Mouse (Mus musculus) retina, postnatal 7 days (tissue): Measurements from ENCODE around the gene Rap1a.
A peak's percentile ranks its signal among the peaks of the same experiment; 100 is the strongest.
"Not testable (repeated sequence)": the region's sequence is repeated elsewhere in the genome, so short reads cannot be mapped to it uniquely, and the experiment has no call there.

Source experiments
- DNase-seq: peaks from one replicate; pipeline ENCODE4 v3.0.0-alpha.2; 2012; ENCODE audit warnings: low read depth, low spot score

The Rap1a gene

DNA sequence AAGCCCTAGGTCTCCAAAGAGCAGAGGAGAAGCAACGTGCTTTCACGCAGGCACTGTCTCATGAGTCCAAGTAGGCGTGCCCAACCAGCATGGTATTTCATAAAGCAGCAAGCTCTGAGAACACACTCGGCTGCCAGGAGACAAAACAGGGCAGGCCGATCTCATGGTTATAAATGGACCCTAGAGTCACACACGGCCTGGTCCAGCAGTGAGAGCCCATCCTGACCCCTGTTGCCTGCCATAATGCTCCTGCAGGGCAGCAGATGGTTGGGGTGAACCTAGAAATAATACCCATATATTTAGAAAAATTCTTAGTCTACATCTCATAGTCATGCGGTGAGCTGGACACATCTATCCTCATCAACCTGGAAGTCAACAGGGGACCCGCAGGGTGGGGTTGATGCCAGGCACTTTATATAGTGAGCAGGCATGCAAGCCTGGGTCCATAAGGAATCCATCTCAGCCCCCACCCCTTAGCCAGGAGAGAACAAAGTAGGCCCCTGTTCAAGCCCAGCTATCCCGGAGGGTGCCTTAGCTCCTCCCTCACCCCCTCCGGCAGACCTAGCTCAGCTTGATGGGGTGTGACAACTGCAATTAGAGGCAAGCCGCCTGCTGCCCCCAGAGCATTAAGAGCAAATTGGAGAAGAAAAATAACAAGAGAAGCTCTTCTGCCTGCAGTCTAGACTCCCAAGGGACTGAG lies 83.1 kb downstream of the Rap1a start:
- DNase-seq: no peak

DNA sequence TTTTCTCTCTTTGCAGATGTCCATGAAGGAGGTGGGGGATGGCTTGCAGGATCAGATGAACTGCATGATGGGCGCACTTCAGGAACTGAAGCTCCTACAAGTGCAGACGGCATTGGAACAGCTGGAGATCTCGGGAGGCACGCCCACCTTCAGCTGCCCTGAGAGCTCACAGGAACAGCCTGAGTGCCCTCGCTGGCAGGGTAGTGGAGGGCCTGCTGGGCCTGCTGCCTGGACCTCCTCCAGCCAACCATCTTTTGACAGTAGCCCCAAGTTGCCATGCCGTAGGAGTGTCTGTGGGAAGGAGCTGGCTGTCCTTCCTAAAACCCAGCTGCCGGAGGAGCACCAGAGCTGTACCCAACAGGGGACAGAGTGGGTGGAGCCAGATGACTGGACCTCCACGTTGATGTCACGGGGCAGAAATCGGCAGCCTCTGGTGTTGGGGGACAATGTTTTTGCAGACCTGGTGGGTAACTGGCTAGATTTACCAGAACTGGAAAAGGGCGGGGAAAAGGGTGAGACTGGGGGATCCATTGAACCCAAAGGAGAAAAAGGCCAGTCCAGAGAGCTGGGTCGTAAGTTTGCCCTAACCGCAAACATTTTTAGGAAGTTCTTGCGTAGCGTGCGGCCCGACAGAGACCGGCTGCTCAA lies 84.7 kb downstream of the Rap1a start:
- DNase-seq: no peak

DNA sequence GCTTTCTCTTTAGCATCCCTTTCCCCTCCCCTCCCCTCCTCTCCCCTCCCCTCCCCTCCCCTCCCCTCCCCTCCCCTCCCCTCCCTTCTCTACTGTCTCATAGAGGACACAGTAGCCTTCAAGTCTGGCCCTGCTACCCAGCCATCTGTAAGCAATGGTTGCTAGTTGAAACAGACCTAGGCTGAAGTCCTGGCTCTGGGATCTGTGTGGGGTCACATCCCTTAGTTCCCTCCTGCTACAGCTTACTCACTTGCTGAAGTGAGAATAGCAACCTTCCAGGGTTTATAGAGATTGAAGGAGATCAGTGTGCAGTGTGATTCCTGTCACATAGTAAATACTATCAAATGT lies 86.3 kb downstream of the Rap1a start:
- DNase-seq: no peak

DNA sequence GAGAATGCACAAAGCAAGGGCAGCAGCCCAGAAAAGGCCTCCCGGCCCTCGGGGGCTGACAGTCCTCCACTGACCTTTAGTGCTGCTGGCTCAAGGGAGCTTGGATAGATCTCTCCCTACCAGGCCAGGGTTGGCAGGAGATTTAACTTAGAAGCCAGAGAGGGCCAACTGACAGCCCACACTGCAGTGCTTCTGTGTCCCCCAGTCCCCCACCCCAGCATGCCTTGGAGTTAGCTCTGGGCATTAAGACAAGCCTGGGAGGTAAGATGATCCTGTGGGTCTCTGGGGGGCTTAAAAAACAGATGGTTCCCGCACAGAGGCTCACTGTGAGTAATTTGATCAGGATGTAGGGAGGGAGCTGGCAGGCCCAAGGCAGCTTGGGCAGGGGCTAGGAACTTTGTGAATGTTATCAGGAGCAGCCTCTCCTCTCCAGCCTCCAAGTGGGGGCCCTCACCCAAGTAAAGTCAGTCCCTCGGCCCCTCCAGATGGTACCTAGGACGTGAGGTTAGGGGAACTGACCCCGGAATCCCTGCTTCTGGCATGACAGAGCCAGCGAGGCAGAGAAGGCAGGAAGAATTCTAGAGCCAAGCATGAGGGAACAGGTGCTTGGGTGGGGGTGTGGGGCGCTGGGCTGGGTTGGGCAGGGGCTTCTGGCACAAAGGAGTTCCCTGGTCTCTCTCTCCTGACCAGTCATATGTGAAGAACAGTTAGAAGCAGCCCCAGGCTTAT lies 86.9 kb downstream of the Rap1a start:
- DNase-seq: no peak

DNA sequence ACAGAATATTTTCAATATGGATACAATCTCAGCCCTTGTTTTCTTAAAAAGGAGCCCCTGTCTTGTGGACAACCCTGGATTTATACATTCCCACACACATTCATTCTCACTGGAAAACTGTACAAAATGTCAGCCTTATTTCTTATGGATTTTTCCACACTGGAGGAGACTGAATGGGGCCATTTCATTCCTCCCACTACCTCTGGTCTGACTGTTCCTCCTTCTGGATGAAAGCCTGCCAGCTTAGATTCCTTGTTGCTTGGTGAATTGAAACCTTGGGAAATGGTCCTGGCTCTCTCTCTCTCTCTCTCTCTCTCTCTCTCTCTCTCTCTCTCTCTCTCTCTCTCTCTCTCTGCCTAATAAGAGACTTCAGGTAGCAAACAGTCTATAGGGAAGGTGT lies 88.3 kb downstream of the Rap1a start:
- DNase-seq: no peak

DNA sequence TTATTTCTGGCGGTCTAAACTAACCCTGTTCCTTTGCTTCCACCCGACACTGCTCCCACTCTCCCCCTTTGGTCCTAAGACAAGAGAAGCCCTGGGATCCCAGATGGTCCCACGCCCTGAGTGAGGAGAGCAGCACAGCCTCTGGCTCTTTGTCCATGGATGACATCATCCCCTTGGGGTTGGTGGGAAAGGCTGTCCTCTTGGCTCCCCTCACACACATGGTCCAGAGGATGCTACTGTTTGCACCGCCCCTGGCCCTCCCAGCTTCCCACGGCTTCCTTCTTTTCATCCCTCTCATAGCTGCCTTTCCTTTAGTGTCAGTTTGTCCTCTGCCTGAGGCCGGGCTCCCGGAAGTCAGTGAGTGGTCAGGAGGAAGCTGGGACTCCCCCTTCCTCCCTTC lies 89.4 kb downstream of the Rap1a start:
- DNase-seq: no peak

DNA sequence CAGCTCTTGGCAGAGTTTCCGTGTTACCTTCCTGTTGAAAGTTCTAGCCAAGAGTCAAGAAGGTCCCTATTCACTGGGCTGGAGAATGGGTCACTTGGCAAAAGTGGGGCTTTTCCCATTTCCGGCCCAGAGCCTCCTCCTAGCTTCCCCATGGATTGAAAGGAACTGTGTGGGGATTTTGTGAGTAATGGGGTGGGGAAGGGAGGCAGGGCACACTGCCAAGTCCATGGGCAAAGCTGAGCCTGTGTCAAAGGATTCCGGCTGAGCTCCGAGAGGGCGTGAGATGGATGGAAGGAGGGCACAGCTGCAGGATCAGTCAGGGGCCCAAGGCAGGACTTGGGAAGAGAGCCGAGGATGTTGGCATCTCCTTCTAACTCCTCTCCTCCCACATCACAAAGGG lies 90.9 kb downstream of the Rap1a start:
- no peak for DNase-seq

DNA sequence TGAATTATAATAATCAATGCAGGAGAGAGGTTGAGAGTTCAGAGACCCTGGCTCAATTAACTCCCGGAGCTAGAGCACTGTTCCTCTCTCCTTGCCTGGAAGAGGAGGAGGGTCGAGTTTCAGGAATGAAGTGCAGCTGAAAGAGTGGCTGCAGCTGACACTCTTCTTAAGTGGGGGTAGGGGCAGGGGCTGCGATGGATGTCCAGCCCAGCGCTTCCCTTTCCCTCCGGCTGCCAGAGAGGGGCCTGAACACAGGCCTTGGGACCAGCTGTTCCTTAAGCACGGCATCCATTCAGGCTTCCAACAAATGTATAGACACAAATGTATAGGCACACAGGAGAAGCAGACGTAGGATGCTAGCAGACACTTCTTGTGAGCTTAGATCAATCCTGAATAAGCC lies 93.5 kb downstream of the Rap1a start:
- DNase-seq: no peak

DNA sequence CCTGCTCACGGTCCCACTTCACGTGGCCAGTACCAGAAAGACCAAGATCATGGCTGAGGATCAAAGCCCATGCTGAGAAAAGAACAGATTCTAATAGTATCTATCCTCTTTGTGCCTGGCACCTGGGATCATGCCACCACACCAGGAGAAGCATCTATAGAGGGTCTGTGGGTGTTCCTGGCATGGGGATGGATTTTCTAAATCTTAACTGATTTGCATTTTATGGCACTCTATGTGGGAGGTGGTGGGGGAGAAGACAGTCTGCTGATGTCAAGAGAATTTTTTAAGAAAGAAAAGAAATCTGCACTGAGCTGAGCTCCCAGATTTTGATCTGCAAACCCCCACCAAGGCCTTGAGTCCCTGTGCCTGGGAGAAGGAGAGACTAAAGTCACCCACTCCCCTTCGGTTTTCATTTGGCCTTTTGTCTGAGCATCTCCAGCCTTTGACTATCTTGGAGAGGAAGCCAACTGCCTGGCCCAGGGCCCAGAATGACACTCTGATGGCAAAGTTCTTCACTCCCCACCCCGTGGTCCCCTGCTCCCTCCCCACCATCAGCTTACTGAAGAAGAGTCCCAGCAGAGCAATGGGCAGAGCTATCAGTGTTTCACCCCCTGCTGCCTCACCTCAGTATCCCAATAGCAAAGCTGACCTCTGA lies 94.6 kb downstream of the Rap1a start:
- DNase-seq: no peak

DNA sequence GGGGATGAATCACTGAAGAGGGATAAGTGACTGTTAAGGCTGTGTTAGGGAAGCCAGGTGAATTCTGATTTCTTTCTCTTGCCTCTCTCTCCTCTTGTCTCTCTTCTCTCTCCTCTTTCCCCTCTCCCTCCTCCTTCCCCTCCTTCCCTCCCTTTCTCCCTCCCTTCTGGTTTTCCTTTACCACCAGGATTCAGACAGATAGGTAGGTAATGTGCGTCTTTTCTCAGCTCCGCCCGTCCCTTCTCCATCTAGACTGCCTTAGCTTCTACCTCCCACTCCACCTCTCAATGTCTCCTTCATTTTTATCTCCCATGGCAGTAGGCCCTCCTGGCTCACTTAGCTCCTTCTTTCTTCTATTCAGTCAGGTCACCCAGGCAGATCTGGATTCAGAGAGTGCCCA lies 95.6 kb downstream of the Rap1a start:
- no peak for DNase-seq

DNA sequence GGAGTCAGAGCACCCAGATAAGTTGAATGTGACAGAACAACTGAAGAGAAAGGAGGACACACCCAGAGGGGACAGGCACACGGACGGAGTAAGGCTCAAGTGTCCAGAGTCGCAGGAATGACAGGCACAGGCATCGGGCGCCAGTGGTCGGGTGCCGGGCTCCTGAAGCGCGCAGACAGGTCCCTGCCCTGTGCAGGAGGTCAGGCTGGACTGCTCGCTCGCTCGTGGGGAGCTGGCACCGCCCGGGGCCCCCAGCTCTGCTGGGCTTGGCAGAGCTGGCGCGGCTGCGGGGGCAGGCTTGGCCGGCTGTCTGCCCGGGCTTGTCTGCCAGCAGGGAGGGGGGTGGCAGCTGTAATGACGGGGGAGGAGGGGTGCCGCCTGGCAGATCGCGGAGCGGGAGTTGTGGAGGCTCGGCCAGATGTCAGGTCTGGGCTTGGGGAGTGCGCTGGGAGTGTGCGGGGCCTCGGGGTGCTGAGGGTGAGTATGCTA lies 96.0 kb downstream of the Rap1a start:
- DNase-seq: no peak

DNA sequence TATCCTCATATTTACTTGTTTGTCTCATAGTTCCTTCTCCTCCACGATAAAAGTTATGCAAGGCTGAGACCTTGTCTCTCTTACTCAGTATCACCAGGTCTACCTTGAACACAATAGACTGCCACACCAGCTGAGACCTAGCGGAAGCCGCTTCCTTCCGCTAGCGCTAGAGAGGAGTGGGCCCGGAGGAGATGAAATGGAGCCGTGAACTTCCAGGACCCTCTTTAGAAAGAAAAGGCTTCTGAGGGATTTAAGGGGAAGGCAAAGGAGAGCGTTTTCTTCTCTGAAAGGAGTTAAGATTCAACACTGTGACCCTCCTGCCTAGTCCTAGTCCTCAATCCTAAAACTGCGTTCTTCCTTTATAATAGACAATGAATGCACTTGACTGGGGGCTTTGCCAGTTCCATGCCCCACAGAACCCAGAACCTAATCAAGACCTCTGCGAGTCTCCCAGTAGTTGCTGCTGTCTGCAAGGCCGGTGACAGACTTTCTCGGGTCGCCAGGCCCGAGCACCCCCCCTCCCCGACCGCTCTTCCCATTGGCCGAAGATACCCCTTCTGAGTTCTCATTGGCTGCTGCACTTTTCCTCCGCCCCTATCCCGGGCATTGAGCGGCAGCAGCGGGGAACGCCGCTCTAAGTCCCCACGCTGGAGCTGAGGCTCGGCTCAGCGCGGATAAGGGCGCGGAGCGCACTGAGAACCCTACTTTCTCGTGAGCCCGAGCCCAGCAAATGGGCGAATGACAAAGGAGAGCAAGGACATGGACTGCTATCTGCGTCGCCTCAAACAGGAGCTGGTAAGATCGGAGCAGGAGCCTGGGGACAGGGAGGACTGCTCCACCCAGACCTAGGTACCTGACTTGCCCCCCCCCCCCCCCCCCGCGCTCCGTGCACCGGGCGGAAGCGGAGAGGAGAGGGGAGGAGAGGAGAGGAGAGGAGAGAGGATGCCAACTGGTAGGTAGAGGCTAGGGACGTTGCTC lies 96.8 kb downstream of the Rap1a start, which contains the start of gene Inka2:
Gene Inka2, plus strand, starts transcription at position 569 of the 978 bp plus-strand sequence.
- DNase-seq: peak; percentile 85

DNA sequence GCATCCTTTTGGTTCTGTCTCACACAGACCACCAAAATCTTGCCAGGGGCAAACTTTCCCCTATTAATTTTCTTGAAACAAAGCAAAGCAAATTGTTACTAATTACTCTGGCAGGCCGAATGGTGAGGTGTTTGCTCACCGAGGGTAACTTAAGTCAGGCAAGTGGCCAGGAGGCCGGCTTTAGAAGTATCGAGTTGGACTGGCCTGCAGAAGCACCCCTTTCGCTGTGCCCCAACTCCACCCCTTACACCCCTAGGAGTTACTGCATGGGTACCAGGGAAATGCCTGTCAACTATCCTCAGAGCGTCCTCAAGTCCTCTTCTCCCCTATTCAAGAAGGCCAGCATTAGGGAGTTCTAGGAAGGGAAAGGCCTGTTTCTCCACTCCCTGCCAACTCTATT lies 97.6 kb downstream of the Rap1a start:
- DNase-seq: no peak

DNA sequence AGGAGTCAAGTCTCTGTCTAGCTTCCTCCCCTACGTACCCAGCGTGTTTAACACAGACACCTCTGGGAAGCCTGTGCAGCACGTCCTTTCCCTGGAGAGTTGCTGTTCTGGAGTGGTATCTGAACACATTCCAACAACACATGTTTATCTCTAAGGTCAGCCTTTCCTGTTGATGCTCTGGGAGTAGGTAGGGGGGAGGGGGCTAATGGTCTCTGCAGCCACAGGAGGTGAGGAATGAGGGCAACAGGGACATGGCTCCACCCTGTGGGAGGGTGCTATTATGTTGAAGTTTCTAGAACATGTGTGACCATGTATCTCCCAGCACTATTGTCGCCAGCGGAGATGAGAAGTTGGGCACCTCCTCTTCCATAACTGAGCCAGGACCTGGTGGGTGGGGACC lies 99.7 kb downstream of the Rap1a start:
- no peak for DNase-seq

DNA sequence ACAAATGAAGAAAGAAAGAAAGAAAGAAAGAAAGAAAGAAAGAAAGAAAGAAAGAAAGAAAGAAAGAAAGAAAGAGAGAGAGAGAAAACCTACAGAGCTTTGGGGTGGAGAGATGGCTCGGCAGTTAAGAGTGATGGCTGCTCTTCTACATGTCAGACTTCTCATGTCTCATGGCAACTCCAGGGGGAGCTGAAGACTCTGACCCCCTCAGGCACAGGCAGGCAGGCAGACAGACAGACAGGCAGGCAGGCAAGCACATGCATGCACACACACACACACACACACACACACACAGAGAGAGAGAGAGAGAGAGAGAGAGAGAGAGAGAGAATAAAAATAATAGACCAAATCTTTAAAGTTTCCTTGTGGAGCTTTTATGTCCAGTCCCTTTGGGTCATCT lies 100.3 kb downstream of the Rap1a start:
- DNase-seq: not testable (repeated sequence)

DNA sequence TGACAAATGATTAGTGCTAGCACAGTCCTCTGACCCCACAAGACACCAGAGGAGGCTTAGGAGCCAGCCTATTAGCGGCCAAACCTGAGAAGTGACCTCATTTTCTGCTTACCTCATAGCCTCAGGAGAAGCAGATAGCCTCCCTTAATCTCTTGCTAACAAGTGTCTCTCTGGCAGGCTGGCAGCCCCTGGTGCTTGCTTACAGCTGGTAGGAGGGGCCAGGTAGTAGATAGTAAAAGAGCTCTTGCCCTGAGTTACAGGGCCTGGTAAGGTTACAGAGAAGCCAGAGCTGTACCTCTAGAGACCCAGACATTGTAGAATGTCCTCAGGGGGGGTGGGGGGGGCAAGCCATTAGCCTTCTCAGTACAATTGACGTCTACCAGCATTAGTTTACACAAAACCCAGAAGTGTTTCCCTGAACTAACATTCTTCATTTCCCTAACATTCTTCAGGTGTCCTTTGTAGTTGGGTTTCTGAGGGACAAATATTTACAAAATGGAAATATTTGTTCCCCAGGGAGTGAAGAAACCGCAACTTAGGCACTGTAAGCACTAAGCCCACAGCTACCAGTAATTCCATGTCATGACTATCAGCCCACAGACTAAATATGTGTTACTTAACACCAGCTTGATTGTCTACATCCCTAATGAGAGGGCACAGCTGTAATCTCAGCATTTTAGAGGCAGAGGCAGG lies 101.7 kb downstream of the Rap1a start:
- no peak for DNase-seq

DNA sequence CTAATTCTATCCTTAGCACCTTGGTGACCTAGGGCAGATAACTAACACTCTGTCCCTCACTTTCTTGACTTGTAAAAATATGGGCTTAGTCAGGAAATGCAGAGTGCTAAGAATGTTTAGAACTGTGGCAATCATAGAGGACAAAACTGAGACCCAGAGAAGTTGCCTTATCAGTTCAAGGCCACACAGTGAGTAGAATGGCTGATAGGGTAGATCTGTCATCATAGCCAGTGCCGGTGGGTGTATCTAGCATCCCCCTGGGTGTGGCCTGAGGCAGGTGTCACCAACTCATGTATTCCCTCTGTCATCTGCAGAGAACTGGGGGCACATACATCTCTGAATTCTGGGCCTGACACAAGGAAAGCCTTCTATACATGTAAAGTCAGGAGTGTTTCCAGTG lies 102.8 kb downstream of the Rap1a start:
- DNase-seq: no peak

DNA sequence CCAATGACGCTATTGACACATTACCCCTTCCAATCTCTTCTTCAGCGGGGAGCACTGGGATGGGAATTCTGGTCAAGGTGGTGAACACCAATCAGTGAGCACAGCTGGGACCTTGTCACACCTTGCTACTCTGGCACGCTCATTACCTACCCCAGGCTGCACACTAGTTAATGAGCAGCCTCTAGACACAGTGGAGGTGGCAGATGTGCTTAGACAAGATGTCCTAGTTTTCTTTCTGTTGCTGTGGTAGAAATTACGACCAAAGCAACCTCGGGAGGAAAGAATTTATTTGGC lies 104.0 kb downstream of the Rap1a start:
- no peak for DNase-seq

DNA sequence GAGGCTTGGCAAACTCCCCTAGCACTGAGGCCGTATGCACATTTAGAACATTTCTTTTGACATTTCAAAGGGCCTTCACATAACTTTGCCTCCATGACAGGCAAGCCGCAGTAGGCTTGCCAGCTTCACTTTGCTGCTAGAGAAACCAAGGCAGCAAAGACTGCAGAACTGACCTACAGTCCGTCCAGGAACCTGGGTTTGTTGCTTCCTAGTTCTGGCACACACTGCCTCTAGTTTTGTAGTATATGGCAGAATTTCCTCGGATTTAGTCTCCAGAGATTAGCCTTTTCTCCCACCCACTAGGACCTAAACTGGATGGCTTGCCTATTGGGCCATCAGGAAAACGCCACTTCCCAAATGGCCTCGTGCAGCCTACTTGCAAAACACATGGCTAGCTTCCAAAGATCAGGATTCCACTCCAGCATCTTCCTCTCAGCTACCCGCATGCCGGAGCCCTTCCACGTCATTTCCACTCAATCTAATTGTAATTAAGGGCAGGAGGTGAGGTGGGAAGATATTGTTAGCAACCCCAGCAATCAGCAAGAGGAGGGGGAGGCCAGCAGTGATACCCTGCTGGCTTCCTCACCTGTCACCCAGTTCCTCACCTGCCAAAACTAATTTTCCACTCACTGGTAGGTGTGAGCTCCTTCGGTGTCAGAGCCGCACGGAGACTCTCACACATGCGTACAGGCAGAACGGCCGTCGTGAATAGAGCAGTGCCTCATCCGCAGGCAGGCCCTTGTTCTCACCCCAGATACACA lies 104.6 kb downstream of the Rap1a start:
- DNase-seq: no peak
